Mouse (Mus musculus): ENCODE results near the gene Trim46. TPM values are rescaled to one million over a fixed set of nuclear protein-coding genes. Genes with fewer than 3 reads are reported as not detected.

The Trim46 gene
- 4.4 and 4.8 TPM in 2 replicates for polyA plus RNA-seq (2015; fragmentation: Nextera tagmentation; extraction: Ambion mirVana)

GRCm38 (mm10) chr3:89246261-89247100 is at the start of gene Trim46:
Gene Trim46, minus strand, starts transcription at chr3:89246309.
- under 1% methylated on average over 42 of the region's 42 CpGs for WGBS
- Histone ChIP-seq H3K4me1 (ENCODE audit: control insufficient read depth, insufficient read depth, low read length) (peaks cover 25% of the 10 kb centered on the region), H3K4me2 (ENCODE audit: low read depth, low read length) (peak within 1 kb of the TSS; percentile 75), H3K27ac (ENCODE audit: low read length) (peak within 1 kb of the TSS; percentile 70), H3K36me3 (ENCODE audit: control insufficient read depth, insufficient read depth, low read length) (peaks cover 3% of the 10 kb centered on the region; the same call in 1 of the 2 replicates), H3K9ac (ENCODE audit: low read length) (peak within 1 kb of the TSS; percentile 87), H3K9me3 (replicated peaks; ENCODE audit: control insufficient read depth, low read length) (no peaks in the 10 kb centered on the region), H3K4me3 (replicated peaks; ENCODE audit: low read length) (peak within 1 kb of the TSS; percentile 76), H3K27me3 (ENCODE audit: control insufficient read depth, insufficient read depth, low read length) (no peaks in the 10 kb centered on the region)
- ATAC-seq (ENCODE audit: insufficient read depth, low FRiP score): peak; percentile 70

- Histone ChIP-seq H3K4me1 (ENCODE audit: control insufficient read depth, insufficient read depth, low read length) (peaks cover 5% of the 10 kb centered on the region; the same call in 1 of the 2 replicates), H3K9me3 (replicated peaks; ENCODE audit: control insufficient read depth, low read length) (no peaks in the 10 kb centered on the region), H3K9ac (ENCODE audit: low read length) (no peak overlapping the region), H3K27ac (ENCODE audit: low read length) (no peak overlapping the region), H3K36me3 (ENCODE audit: control insufficient read depth, insufficient read depth, low read length) (no peaks in the 10 kb centered on the region), H3K4me2 (ENCODE audit: low read depth, low read length) (no peak overlapping the region), H3K4me3 (replicated peaks; ENCODE audit: low read length) (no peak overlapping the region), H3K27me3 (ENCODE audit: control insufficient read depth, insufficient read depth, low read length) (no peaks in the 10 kb centered on the region; the same call in 1 of the 2 replicates)
- ATAC-seq (ENCODE audit: insufficient read depth, low FRiP score): no peak
- 84% methylated on average over 8 of the region's 8 CpGs for WGBS
These were observed 49.6 kb upstream of the Trim46 start for GRCm38 (mm10) chr3:89295685-89296230.

GRCm38 (mm10) chr3:89294195-89294594 is 48.1 kb upstream of the Trim46 start:
- H3K27ac ChIP-seq (ENCODE audit: low read length): no peak overlapping the region
- H3K36me3 ChIP-seq (ENCODE audit: control insufficient read depth, insufficient read depth, low read length): no peaks in the 10 kb centered on the region
- no peak overlapping the region for H3K4me3 ChIP-seq (replicated peaks; ENCODE audit: low read length)
- H3K9me3 ChIP-seq (replicated peaks; ENCODE audit: control insufficient read depth, low read length): no peaks in the 10 kb centered on the region
- H3K4me2 ChIP-seq (ENCODE audit: low read depth, low read length): no peak overlapping the region
- ATAC-seq (ENCODE audit: insufficient read depth, low FRiP score): no peak
- WGBS: 71% methylated on average over 5 of the region's 5 CpGs
- no peaks in the 10 kb centered on the region for H3K4me1 ChIP-seq (ENCODE audit: control insufficient read depth, insufficient read depth, low read length)
- H3K27me3 ChIP-seq (ENCODE audit: control insufficient read depth, insufficient read depth, low read length): no peaks in the 10 kb centered on the region
- no peak overlapping the region for H3K9ac ChIP-seq (ENCODE audit: low read length)

- 82% methylated on average over 11 of the region's 11 CpGs for WGBS
- Histone ChIP-seq H3K4me2 (ENCODE audit: low read depth, low read length) (no peak overlapping the region), H3K4me1 (ENCODE audit: control insufficient read depth, insufficient read depth, low read length) (no peaks in the 10 kb centered on the region), H3K9ac (ENCODE audit: low read length) (no peak overlapping the region), H3K36me3 (ENCODE audit: control insufficient read depth, insufficient read depth, low read length) (no peaks in the 10 kb centered on the region), H3K27me3 (ENCODE audit: control insufficient read depth, insufficient read depth, low read length) (no peaks in the 10 kb centered on the region), H3K4me3 (replicated peaks; ENCODE audit: low read length) (no peak overlapping the region), H3K27ac (ENCODE audit: low read length) (no peak overlapping the region), H3K9me3 (replicated peaks; ENCODE audit: control insufficient read depth, low read length) (no peaks in the 10 kb centered on the region)
- no peak for ATAC-seq (ENCODE audit: insufficient read depth, low FRiP score)
These were observed 47.3 kb upstream of the Trim46 start for GRCm38 (mm10) chr3:89293247-89293918.

- Histone ChIP-seq H3K4me3 (replicated peaks; ENCODE audit: low read length) (no peak overlapping the region), H3K9ac (ENCODE audit: low read length) (no peak overlapping the region), H3K4me2 (ENCODE audit: low read depth, low read length) (no peak overlapping the region), H3K27me3 (ENCODE audit: control insufficient read depth, insufficient read depth, low read length) (no peaks in the 10 kb centered on the region), H3K27ac (ENCODE audit: low read length) (no peak overlapping the region), H3K4me1 (ENCODE audit: control insufficient read depth, insufficient read depth, low read length) (no peaks in the 10 kb centered on the region), H3K36me3 (ENCODE audit: control insufficient read depth, insufficient read depth, low read length) (no peaks in the 10 kb centered on the region), H3K9me3 (replicated peaks; ENCODE audit: control insufficient read depth, low read length) (no peaks in the 10 kb centered on the region)
- no peak for ATAC-seq (ENCODE audit: insufficient read depth, low FRiP score)
- 67% methylated on average over 5 of the region's 5 CpGs for WGBS
These were observed 46.2 kb upstream of the Trim46 start for GRCm38 (mm10) chr3:89292303-89292702.

GRCm38 (mm10) chr3:89291874-89292273 is 45.8 kb upstream of the Trim46 start:
- Histone ChIP-seq H3K4me3 (replicated peaks; ENCODE audit: low read length) (no peak overlapping the region), H3K27ac (ENCODE audit: low read length) (no peak overlapping the region), H3K9ac (ENCODE audit: low read length) (no peak overlapping the region), H3K36me3 (ENCODE audit: control insufficient read depth, insufficient read depth, low read length) (no peaks in the 10 kb centered on the region), H3K9me3 (replicated peaks; ENCODE audit: control insufficient read depth, low read length) (no peaks in the 10 kb centered on the region), H3K27me3 (ENCODE audit: control insufficient read depth, insufficient read depth, low read length) (no peaks in the 10 kb centered on the region), H3K4me1 (ENCODE audit: control insufficient read depth, insufficient read depth, low read length) (no peaks in the 10 kb centered on the region), H3K4me2 (ENCODE audit: low read depth, low read length) (no peak overlapping the region)
- WGBS: 51% methylated on average over 10 of the region's 10 CpGs
- no peak for ATAC-seq (ENCODE audit: insufficient read depth, low FRiP score)

- H3K27me3 ChIP-seq (ENCODE audit: control insufficient read depth, insufficient read depth, low read length): no peaks in the 10 kb centered on the region
- H3K36me3 ChIP-seq (ENCODE audit: control insufficient read depth, insufficient read depth, low read length): no peaks in the 10 kb centered on the region
- no peak for ATAC-seq (ENCODE audit: insufficient read depth, low FRiP score)
- H3K4me2 ChIP-seq (ENCODE audit: low read depth, low read length): no peak overlapping the region
- H3K9ac ChIP-seq (ENCODE audit: low read length): no peak overlapping the region
- no peak overlapping the region for H3K27ac ChIP-seq (ENCODE audit: low read length)
- H3K4me3 ChIP-seq (replicated peaks; ENCODE audit: low read length): no peak overlapping the region
- 29% methylated on average over 7 of the region's 7 CpGs for WGBS
- no peaks in the 10 kb centered on the region for H3K4me1 ChIP-seq (ENCODE audit: control insufficient read depth, insufficient read depth, low read length)
- no peaks in the 10 kb centered on the region for H3K9me3 ChIP-seq (replicated peaks; ENCODE audit: control insufficient read depth, low read length)
These were observed 42.4 kb upstream of the Trim46 start for GRCm38 (mm10) chr3:89288503-89288928.

GRCm38 (mm10) chr3:89287286-89287685 is 41.2 kb upstream of the Trim46 start:
- Histone ChIP-seq H3K9ac (ENCODE audit: low read length) (no peak overlapping the region), H3K27ac (ENCODE audit: low read length) (no peak overlapping the region), H3K36me3 (ENCODE audit: control insufficient read depth, insufficient read depth, low read length) (no peaks in the 10 kb centered on the region), H3K4me3 (replicated peaks; ENCODE audit: low read length) (no peak overlapping the region), H3K4me1 (ENCODE audit: control insufficient read depth, insufficient read depth, low read length) (no peaks in the 10 kb centered on the region), H3K27me3 (ENCODE audit: control insufficient read depth, insufficient read depth, low read length) (no peaks in the 10 kb centered on the region), H3K4me2 (ENCODE audit: low read depth, low read length) (no peak overlapping the region), H3K9me3 (replicated peaks; ENCODE audit: control insufficient read depth, low read length) (no peaks in the 10 kb centered on the region)
- 56% methylated on average over 5 of the region's 5 CpGs for WGBS
- no peak for ATAC-seq (ENCODE audit: insufficient read depth, low FRiP score)

- Histone ChIP-seq H3K27me3 (ENCODE audit: control insufficient read depth, insufficient read depth, low read length) (no peaks in the 10 kb centered on the region), H3K4me3 (replicated peaks; ENCODE audit: low read length) (no peak overlapping the region), H3K4me1 (ENCODE audit: control insufficient read depth, insufficient read depth, low read length) (peaks cover 4% of the 10 kb centered on the region), H3K27ac (ENCODE audit: low read length) (no peak overlapping the region), H3K4me2 (ENCODE audit: low read depth, low read length) (no peak overlapping the region), H3K36me3 (ENCODE audit: control insufficient read depth, insufficient read depth, low read length) (no peaks in the 10 kb centered on the region), H3K9ac (ENCODE audit: low read length) (no peak overlapping the region), H3K9me3 (replicated peaks; ENCODE audit: control insufficient read depth, low read length) (no peaks in the 10 kb centered on the region)
- ATAC-seq (ENCODE audit: insufficient read depth, low FRiP score): no peak
- 61% methylated on average over 2 of the region's 2 CpGs for WGBS
These were observed 39.4 kb upstream of the Trim46 start for GRCm38 (mm10) chr3:89285526-89285925.

Data from stomach, embryonic 16.5 days (tissue).